Mouse (Mus musculus): ENCODE data around the gene Arl14.

Gene Arl14

GRCm38 (mm10) chr3:69221806-69222501, at the start of gene Arl14:
Arl14 (plus strand) TSS chr3:69222419.
- no peak for DNase-seq

DNA sequence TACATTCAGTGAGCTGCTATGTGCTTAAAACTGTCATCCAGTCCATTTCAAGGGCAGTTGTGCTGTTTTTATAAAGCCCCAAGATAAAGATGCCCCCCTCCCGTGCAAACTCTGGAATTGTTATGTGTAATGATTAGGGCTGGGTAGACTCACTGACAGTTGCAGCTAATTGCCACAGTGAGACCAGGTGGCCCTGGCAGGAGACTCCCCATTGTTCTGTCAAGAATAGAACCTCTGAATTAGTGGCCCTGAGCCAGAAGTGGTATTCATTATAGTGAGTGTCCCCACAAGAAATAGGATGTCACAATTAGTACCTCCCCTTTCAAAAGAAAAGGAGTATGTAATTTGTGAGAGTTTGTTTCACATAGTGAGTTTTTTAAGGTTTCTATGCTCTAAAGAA, 47.0 kb upstream of the Arl14 start:
- no peak for DNase-seq

- no peak for DNase-seq
These were observed 44.9 kb upstream of the Arl14 start for GRCm38 (mm10) chr3:69177168-69177797.

DNA sequence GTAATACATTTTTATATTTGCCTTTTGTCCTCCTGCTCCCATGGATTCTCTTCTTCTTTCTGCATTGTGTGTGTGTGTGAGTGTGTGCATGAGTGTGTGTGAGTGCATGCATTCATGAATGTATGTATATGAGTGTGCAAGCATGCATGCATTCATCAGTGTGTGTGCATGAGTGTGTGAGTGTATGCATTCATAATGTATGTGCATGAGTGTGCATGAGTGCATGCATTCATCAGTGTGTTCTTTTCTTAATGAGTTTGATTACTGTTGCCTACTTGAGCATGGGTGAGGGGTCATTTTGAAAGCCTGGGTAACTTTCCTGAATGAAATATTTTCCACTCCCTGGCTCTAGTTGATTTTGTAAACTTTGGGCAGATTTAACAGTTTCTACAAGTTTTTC, 44.3 kb upstream of the Arl14 start:
- DNase-seq: no peak

GRCm38 (mm10) chr3:69178365-69179004, 43.7 kb upstream of the Arl14 start:
- no peak for DNase-seq

- DNase-seq: no peak
These were observed 40.7 kb upstream of the Arl14 start for GRCm38 (mm10) chr3:69181531-69181930.

DNA sequence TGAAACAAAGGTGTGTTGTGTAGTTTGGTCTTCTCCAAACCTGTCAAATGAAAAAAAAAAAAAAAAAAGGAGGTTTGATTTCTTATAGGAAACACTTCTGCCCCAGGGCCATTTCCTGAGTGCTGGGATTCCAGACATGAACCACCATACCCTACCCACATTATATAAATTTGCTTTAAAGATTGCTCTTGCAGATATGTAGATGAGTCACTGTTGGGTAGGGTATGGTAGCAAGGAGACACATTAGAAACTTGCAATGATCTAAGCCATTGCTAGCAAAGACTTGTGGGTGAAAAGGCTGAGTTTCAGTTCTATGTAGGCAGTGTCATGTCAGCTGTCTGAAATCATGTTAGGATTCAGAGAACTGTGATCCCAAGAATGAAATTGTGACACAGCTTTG, 40.0 kb upstream of the Arl14 start:
- no peak for DNase-seq

GRCm38 (mm10) chr3:69185244-69185643, 37.0 kb upstream of the Arl14 start:
- no peak for DNase-seq

- DNase-seq: no peak
These were observed 36.2 kb upstream of the Arl14 start for GRCm38 (mm10) chr3:69186031-69186430.

- no peak for DNase-seq
These were observed 35.6 kb upstream of the Arl14 start for GRCm38 (mm10) chr3:69186643-69187042.

- DNase-seq: no peak
These were observed 29.2 kb upstream of the Arl14 start for GRCm38 (mm10) chr3:69192995-69193394.

- DNase-seq: peak; percentile 31
These were observed 27.7 kb upstream of the Arl14 start for GRCm38 (mm10) chr3:69194496-69194895.

DNA sequence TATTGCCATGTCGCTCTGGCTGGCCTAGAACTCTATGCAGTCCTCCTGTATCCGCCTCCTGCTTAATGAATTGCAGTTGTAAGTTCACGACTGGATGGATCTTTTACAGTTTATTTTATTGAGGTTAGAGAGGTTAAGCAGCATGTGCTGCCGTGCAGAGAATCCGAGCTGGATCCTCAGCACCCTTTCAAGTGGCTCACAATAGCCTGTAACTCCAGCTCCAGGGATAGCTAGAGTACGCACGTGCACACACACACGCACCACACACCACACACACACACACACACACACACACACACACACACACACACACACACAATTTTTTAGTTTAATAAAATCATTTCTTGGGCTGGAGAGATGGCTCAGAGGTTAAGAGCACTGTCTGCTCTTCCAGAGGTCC, 27.0 kb upstream of the Arl14 start:
- DNase-seq: peak; percentile 28

- no peak for DNase-seq
These were observed 24.1 kb upstream of the Arl14 start for GRCm38 (mm10) chr3:69198098-69198497.

DNA sequence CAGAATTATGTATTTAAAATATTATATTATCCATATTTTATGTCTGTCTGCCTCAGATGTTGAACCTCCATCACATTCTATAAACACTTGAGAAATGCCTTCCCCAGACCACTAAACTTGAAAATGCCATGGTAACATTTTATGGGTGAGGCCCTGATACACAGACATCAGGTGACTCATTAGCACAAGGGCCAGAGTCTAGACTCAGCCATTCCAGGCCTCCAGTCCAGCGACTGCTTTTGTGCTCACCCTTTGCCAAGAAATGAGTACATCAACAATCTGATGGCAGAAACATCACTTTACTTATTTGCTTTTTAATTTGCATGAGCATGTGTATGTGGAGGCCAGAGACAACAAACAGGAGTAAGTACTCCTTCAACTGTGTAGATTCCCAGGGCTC, 22.0 kb upstream of the Arl14 start:
- DNase-seq: no peak

- DNase-seq: no peak
These were observed 21.0 kb upstream of the Arl14 start for GRCm38 (mm10) chr3:69201206-69201605.

DNA sequence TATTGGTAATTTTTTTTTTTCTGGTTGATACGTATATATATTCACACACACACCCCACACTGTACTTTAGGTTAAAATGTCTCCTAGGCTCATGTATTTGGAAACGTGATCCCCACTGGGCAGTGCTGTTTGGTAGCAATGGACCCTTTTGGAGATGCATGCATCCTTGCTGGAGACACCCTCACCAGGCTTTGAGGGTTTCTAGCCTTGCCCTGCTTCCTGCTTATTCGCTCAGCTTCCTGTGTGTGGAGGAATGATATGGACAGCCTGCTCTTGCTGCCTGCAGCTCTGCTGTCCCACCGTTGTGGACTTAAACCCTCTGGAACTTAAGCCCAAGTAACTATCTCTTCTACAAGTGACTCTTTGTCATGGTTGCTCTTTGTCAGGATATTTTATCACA, 19.3 kb upstream of the Arl14 start:
- DNase-seq: no peak

GRCm38 (mm10) chr3:69205266-69206054, 16.8 kb upstream of the Arl14 start:
- DNase-seq: no peak

- DNase-seq: no peak
These were observed 15.9 kb upstream of the Arl14 start for GRCm38 (mm10) chr3:69206193-69206893.

GRCm38 (mm10) chr3:69208441-69209309, 13.5 kb upstream of the Arl14 start:
- DNase-seq: peak; percentile 51

GRCm38 (mm10) chr3:69212246-69212645, 10.0 kb upstream of the Arl14 start:
- no peak for DNase-seq

- DNase-seq: no peak
These were observed 8.8 kb upstream of the Arl14 start for GRCm38 (mm10) chr3:69213465-69213864.

All from embryo, embryonic 11 days (tissue).